Mouse (Mus musculus): Measurements from ENCODE around the gene Mrpl37. TPM values are rescaled to one million over a fixed set of nuclear protein-coding genes. Genes with fewer than 3 reads are reported as not detected.

Gene Mrpl37
- polyA plus RNA-seq, 1 experiment from 2014 or later, result 87.5 TPM

DNA sequence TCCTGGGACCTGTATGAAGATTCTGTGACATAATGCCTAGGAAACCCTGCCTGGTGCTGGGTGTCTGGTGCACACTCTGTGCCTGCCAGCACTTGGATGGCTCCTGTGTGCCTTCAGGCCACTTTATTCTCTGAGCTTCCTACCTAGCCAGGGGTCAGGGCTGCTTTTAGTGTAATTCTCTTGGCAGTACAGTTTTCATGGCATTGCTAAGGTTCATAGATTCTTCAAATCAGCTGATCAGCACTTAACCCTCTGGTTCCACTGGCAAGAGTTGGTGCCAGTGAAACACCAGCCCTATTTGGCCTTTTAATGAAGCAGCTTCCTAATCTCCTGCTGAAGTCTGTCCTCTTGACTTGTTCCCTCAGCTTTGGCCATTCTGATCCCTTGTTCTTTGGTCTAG, 49.4 kb downstream of the Mrpl37 start:
- Histone ChIP-seq H3K4me1 (peaks cover 77% of the 10 kb centered on the region), H3K27ac (replicated peaks) (0 out of 2 replicates have a peak overlapping the region, but pooled peaks have one; percentile 73), H3K4me2 (replicated peaks) (no peak overlapping the region), H3K4me3 (replicated peaks) (no peak overlapping the region), H3K36me3 (no peaks in the 10 kb centered on the region), H3K27me3 (no peaks in the 10 kb centered on the region), H3K9ac (no peak overlapping the region), H3K9me3 (replicated peaks) (no peaks in the 10 kb centered on the region)
- ATAC-seq (ENCODE audit: insufficient number of reproducible peaks, low FRiP score, low TSS enrichment, low read depth), result no peak

DNA sequence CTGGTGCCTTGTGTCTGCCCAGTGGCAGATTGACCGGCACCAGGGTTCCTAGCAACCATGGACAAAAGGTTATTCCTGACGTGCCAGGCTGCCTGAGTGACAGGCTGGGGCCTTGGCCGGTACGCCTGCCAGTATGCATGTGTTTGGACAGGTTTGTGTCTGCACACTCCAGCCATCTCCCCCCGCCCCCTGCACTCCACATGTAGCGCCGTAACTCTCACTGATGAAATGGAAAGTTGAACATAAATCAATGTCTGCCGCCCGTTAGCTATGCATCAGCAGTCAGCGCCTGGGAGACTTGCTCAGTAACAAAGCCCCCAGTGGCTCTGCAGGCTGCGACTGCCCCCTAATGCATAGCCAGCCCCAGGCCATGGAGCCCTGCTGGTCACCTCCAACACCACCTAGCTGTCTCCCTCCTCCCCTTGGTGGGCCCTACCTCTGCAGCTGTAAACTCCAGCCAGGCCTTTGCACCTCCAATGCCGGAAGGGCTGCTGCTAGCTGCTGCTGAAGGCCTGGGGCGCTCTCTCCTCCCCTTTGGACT, 50.6 kb downstream of the Mrpl37 start:
- Histone ChIP-seq H3K4me2 (replicated peaks) (no peak overlapping the region), H3K9ac (no peak overlapping the region), H3K4me3 (replicated peaks) (no peak overlapping the region), H3K36me3 (no peaks in the 10 kb centered on the region), H3K4me1 (peaks cover 85% of the 10 kb centered on the region), H3K27me3 (no peaks in the 10 kb centered on the region), H3K27ac (replicated peaks) (peak overlapping the region; percentile 73; the same call in 1 of the 2 replicates), H3K9me3 (replicated peaks) (no peaks in the 10 kb centered on the region)
- WGBS, result 40% methylated on average over 13 of the region's 13 CpGs
- ATAC-seq (ENCODE audit: insufficient number of reproducible peaks, low FRiP score, low TSS enrichment, low read depth), result 0 out of 2 replicates have a peak, but pooled peaks have one; percentile 11

DNA sequence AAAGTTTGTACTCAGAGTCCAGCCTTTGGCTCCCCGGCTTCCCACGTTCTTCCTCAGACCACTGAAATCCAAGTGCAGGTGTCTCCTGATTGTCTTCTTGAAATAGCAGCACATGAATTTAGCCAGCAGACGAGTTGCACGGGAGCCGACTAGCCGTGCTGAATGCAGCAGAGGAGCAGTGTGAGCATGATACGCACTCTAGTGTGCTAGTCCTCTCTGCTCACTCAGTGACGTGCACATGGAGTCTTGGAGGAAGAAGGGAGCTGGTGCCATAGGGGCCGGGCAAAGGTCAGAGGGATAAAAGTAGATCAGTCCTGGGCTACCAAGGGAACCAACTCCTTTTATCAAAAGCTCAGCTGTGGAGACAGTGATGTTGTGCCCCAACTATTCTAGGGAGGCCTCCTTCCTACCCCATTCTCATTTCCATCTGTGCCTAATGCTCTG, 52.8 kb downstream of the Mrpl37 start:
- Histone ChIP-seq H3K4me1 (peaks cover 81% of the 10 kb centered on the region), H3K9me3 (replicated peaks) (no peaks in the 10 kb centered on the region), H3K4me2 (replicated peaks) (no peak overlapping the region), H3K9ac (no peak overlapping the region), H3K27ac (replicated peaks) (0 out of 2 replicates have a peak overlapping the region, but pooled peaks have one; percentile 29), H3K27me3 (no peaks in the 10 kb centered on the region), H3K4me3 (replicated peaks) (no peak overlapping the region), H3K36me3 (0 out of 2 replicates have a peak, but pooled peaks cover 5% of the 10 kb centered on the region)
- ATAC-seq (ENCODE audit: insufficient number of reproducible peaks, low FRiP score, low TSS enrichment, low read depth), result no peak
- WGBS, result 60% methylated on average over 9 of the region's 9 CpGs

DNA sequence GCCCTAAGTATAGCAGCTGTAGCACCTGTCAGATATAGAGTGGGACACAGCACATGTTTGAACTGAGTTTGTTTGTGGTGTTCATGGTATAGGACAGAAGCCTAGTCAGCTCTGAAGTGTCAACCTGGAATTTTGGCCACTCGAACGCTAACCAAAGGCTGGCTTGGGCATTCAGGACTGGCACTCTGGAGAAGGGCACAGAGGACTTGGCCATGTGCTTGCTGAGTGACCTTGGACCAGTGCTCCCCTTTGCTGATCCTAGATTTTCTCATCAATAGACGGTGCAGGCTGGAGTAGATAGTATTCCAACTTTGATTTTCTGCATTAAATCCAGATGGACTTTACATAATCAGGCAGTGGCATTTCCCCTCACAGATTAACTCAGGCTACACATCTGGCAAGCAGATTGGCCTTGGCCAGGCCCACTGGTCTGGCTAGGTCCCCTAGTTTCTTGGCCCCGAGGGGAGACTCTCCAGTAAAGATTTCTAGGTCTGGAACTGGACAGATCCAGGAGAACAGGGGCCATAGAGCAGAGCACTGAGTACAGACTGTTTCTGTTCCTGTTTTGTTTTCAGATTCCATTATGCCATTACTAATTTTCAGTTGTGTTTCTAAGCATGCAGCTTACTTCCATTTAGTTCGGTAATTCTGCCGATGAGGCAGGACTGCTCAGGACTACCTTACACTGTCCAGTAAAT, 53.4 kb downstream of the Mrpl37 start:
- Histone ChIP-seq H3K36me3 (0 out of 2 replicates have a peak, but pooled peaks cover 5% of the 10 kb centered on the region), H3K9me3 (replicated peaks) (no peaks in the 10 kb centered on the region), H3K4me2 (replicated peaks) (no peak overlapping the region), H3K27me3 (no peaks in the 10 kb centered on the region), H3K4me1 (peaks cover 76% of the 10 kb centered on the region), H3K9ac (no peak overlapping the region), H3K27ac (replicated peaks) (peak overlapping the region; percentile 29; the same call in 1 of the 2 replicates), H3K4me3 (replicated peaks) (no peak overlapping the region)
- WGBS, result 55% methylated on average over 6 of the region's 6 CpGs
- ATAC-seq (ENCODE audit: insufficient number of reproducible peaks, low FRiP score, low TSS enrichment, low read depth), result no peak

DNA sequence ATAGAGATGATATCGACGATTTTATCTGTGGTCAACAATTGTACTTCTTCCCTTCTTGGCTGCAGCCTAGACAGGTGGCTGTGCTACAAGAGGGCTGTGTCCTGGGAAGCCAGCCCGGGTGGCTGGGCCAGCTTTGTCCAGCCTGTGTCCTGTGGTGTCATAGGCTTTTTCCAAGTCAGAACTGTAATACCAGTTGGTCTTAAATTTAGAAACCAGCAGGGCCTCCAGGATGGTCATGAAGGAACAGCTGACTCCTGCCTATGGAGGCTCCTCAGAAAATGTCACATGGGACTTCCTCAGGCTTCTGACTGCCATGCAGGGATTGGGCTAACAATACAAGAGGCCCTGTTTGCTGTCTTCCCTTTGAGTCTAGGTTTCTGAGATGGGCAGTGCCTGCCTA, 54.1 kb downstream of the Mrpl37 start:
- H3K27me3 ChIP-seq, result no peaks in the 10 kb centered on the region
- ATAC-seq (ENCODE audit: insufficient number of reproducible peaks, low FRiP score, low TSS enrichment, low read depth), result no peak
- 0 out of 2 replicates have a peak, but pooled peaks cover 5% of the 10 kb centered on the region for H3K36me3 ChIP-seq
- no peak overlapping the region for H3K9ac ChIP-seq
- H3K4me2 ChIP-seq (replicated peaks), result no peak overlapping the region
- no peaks in the 10 kb centered on the region for H3K9me3 ChIP-seq (replicated peaks)
- peaks cover 74% of the 10 kb centered on the region for H3K4me1 ChIP-seq
- no peak overlapping the region for H3K4me3 ChIP-seq (replicated peaks)
- WGBS, result 77% methylated on average over 3 of the region's 3 CpGs
- H3K27ac ChIP-seq (replicated peaks), result peak overlapping the region; percentile 61; the same call in 1 of the 2 replicates

DNA sequence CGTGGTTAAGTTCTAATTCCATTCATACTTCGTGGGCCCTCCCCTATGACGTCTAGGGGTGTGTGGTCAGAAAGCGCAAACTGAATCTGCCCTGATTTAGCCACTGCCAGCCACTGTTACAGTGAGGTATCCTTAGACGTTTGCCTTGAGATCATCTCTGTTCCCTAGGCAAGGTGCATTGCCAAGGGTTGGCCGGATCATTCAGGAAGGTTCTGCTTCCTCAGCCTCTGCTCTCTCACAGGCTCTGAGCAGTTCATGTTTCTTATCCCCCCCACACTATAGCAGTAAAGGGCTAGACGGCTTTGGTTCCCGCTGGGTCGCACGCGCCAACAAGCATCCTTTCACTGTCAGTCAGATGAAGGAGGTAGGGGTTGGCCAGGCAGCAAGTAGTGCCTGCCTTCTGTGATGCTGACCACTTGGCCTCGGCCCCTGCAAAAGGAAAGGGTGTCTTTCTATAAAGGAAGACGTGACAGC, 54.6 kb downstream of the Mrpl37 start:
- peak; percentile 32; the same call in 1 of the 2 replicates for ATAC-seq (ENCODE audit: insufficient number of reproducible peaks, low FRiP score, low TSS enrichment, low read depth)
- Histone ChIP-seq H3K9me3 (replicated peaks) (no peaks in the 10 kb centered on the region), H3K9ac (no peak overlapping the region), H3K4me1 (peaks cover 69% of the 10 kb centered on the region), H3K4me3 (replicated peaks) (no peak overlapping the region), H3K4me2 (replicated peaks) (no peak overlapping the region), H3K27me3 (no peaks in the 10 kb centered on the region), H3K27ac (replicated peaks) (peak overlapping the region; percentile 61), H3K36me3 (0 out of 2 replicates have a peak, but pooled peaks cover 5% of the 10 kb centered on the region)
- 51% methylated on average over 13 of the region's 13 CpGs for WGBS

DNA sequence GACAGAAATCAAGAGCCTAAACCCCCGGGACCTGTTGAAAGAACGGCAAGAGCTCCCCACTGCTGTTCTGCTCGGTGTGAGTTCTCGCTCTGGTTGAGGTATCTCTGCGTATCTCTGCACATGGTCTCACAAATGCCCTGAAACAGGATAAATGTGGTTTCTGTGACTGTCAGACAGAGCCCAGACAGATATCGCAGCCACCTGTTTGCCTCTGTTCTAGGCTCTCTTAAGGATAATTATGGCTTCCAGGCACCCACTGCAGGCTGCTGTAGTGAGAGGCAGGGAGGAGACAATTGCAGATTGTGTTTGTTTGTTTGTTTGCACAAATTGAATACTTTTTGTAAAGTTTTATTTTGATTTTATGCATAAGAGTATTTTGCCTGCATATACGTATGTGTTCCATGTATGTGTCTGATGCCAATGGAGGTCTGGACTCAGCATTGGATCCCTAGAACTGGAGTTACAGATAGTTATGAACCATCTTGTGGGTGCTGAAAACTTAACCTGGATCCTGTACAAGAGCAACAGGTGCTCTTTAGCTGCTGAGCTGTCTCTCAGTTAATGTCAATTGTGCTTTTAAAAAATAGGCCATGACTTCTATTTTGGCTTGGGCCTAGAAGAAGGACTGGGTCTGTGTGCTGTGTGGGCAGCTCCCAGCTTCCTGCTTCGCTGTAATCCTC, 55.2 kb downstream of the Mrpl37 start:
- 0 out of 2 replicates have a peak, but pooled peaks cover 5% of the 10 kb centered on the region for H3K36me3 ChIP-seq
- no peak overlapping the region for H3K4me2 ChIP-seq (replicated peaks)
- H3K9me3 ChIP-seq (replicated peaks), result no peaks in the 10 kb centered on the region
- H3K4me1 ChIP-seq, result peaks cover 63% of the 10 kb centered on the region
- H3K4me3 ChIP-seq (replicated peaks), result no peak overlapping the region
- ATAC-seq (ENCODE audit: insufficient number of reproducible peaks, low FRiP score, low TSS enrichment, low read depth), result no peak
- 69% methylated on average over 8 of the region's 8 CpGs for WGBS
- peak overlapping the region; percentile 61 for H3K27ac ChIP-seq (replicated peaks)
- no peak overlapping the region for H3K9ac ChIP-seq
- H3K27me3 ChIP-seq, result no peaks in the 10 kb centered on the region

DNA sequence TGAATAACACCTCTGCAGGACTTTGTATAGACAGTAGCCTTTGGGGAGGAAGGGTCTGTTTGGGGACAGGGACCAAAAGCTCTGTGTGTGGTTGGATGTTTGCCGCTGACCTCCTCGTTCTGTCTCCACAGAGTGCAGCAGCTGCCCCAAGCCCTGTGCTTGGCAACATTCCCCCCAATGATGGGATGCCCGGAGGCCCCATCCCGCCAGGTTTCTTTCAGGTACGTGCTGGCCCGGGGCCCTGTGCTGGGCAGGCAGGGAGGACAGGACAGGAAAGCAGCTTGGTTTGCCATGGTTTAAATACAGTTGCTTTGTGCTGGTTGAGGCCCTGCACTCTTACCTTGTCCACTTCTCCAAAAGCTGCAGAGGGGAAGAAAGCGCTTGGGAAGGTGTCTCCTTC, 57.1 kb downstream of the Mrpl37 start:
- Histone ChIP-seq H3K4me2 (replicated peaks) (no peak overlapping the region), H3K36me3 (0 out of 2 replicates have a peak, but pooled peaks cover 5% of the 10 kb centered on the region), H3K4me3 (replicated peaks) (no peak overlapping the region), H3K9ac (no peak overlapping the region), H3K27me3 (no peaks in the 10 kb centered on the region), H3K9me3 (replicated peaks) (no peaks in the 10 kb centered on the region), H3K4me1 (peaks cover 51% of the 10 kb centered on the region), H3K27ac (replicated peaks) (no peak overlapping the region)
- no peak for ATAC-seq (ENCODE audit: insufficient number of reproducible peaks, low FRiP score, low TSS enrichment, low read depth)
- 85% methylated on average over 7 of the region's 7 CpGs for WGBS

DNA sequence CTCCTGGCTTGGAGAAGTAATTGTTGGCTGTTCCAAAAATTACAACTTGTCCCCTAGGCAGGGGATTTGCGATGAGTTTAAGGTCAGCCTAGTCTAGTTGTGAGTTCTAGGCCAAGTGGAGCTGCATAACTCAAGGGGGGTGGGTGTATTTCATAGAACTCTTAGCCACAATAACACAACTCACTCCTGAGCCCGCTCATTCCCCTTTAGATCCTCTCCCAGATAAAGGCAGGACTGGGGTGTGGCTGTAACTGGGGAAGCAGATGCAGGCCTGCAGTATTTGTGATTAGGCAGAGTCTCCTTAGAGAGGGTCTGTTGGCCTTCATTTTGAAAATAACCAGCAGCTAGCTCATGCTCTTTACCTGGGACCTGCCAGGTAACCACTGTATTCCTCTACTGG, 58.5 kb downstream of the Mrpl37 start:
- H3K27ac ChIP-seq (replicated peaks), result no peak overlapping the region
- H3K4me3 ChIP-seq (replicated peaks), result no peak overlapping the region
- H3K4me1 ChIP-seq, result peaks cover 46% of the 10 kb centered on the region
- ATAC-seq (ENCODE audit: insufficient number of reproducible peaks, low FRiP score, low TSS enrichment, low read depth), result no peak
- WGBS, result 83% methylated on average over 2 of the region's 2 CpGs
- H3K27me3 ChIP-seq, result no peaks in the 10 kb centered on the region
- H3K9me3 ChIP-seq (replicated peaks), result no peaks in the 10 kb centered on the region
- H3K9ac ChIP-seq, result no peak overlapping the region
- no peak overlapping the region for H3K4me2 ChIP-seq (replicated peaks)
- H3K36me3 ChIP-seq, result 0 out of 2 replicates have a peak, but pooled peaks cover 5% of the 10 kb centered on the region

DNA sequence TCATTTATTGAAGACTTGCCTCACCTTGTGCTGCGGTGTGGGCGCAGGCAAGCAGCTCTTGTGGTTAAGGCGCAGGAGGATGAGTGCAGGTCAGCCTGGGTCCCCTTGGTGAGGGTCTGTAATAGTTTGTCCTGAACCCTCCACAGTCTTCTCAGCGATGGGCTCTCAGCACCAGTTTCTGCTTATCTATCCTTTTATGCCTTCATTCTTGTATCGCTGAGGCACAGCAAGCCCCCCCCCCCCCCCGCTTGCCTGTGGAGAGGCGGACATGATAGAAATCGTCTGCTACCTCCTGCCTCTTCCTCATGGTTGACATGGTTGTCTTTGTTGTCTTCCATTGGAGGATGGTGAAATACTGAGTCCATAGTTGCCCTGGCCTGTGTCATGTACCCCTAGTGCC, 59.3 kb downstream of the Mrpl37 start:
- Histone ChIP-seq H3K4me2 (replicated peaks) (no peak overlapping the region), H3K27me3 (no peaks in the 10 kb centered on the region), H3K4me1 (peaks cover 45% of the 10 kb centered on the region), H3K36me3 (0 out of 2 replicates have a peak, but pooled peaks cover 5% of the 10 kb centered on the region), H3K27ac (replicated peaks) (no peak overlapping the region), H3K4me3 (replicated peaks) (no peak overlapping the region), H3K9ac (no peak overlapping the region), H3K9me3 (replicated peaks) (no peaks in the 10 kb centered on the region)
- no peak for ATAC-seq (ENCODE audit: insufficient number of reproducible peaks, low FRiP score, low TSS enrichment, low read depth)
- WGBS, result 94% methylated on average over 8 of the region's 8 CpGs

DNA sequence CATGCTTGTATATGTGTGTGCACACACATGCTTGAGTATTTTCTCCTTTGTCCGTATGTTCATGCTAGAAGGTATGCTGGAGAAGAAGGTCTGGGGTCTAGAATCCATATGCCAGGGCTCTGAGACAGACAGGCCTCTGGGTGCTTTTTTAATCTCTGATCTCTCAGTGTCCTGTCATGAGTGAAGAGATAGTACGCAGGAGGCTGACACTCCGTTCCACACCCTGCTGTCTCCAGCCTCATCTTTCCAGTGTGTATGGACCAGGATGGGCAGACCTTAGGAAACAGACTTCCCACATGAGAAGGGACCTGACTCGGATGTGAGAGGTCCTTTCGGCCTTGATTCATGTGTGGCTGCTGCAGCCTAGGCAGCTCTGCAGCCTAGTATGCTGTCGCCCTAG, 59.9 kb downstream of the Mrpl37 start:
- H3K4me1 ChIP-seq, result peaks cover 44% of the 10 kb centered on the region
- no peak for ATAC-seq (ENCODE audit: insufficient number of reproducible peaks, low FRiP score, low TSS enrichment, low read depth)
- 0 out of 2 replicates have a peak, but pooled peaks cover 5% of the 10 kb centered on the region for H3K36me3 ChIP-seq
- no peak overlapping the region for H3K9ac ChIP-seq
- H3K27me3 ChIP-seq, result no peaks in the 10 kb centered on the region
- no peaks in the 10 kb centered on the region for H3K9me3 ChIP-seq (replicated peaks)
- no peak overlapping the region for H3K27ac ChIP-seq (replicated peaks)
- H3K4me2 ChIP-seq (replicated peaks), result no peak overlapping the region
- H3K4me3 ChIP-seq (replicated peaks), result no peak overlapping the region
- WGBS, result 90% methylated on average over 6 of the region's 6 CpGs
